Mouse (Mus musculus): ENCODE measurements around the gene Ttll7.

The Ttll7 gene

GRCm38 (mm10) chr3:146851966-146852891 is at the start of gene Ttll7:
Ttll7 (plus strand) TSS chr3:146852367.
- peak; percentile 81 to 86 for DNase-seq

- no peak for DNase-seq
These were observed 39.9 kb upstream of the Ttll7 start for GRCm38 (mm10) chr3:146812041-146812878.

GRCm38 (mm10) chr3:146812901-146813393 is 39.2 kb upstream of the Ttll7 start, which contains the start of gene Prkacb:
Prkacb (minus strand) TSS chr3:146812990.
- DNase-seq = peak; percentile 89 to 96

GRCm38 (mm10) chr3:146813624-146814023 is 38.5 kb upstream of the Ttll7 start:
- DNase-seq = no peak

GRCm38 (mm10) chr3:146820718-146821117 is 31.4 kb upstream of the Ttll7 start:
- no peak for DNase-seq

- no peak for DNase-seq
These were observed 9.4 kb upstream of the Ttll7 start for GRCm38 (mm10) chr3:146842766-146843165.

GRCm38 (mm10) chr3:146843470-146843869 is 8.7 kb upstream of the Ttll7 start:
- no peak for DNase-seq

- no peak for DNase-seq
These were observed 5.9 kb upstream of the Ttll7 start for GRCm38 (mm10) chr3:146846237-146846636.

- DNase-seq = no peak
These were observed 4.1 kb upstream of the Ttll7 start for GRCm38 (mm10) chr3:146848112-146848511.

- no peak for DNase-seq
These were observed 2.8 kb upstream of the Ttll7 start for GRCm38 (mm10) chr3:146849360-146849759.

GRCm38 (mm10) chr3:146854473-146855087 is 2.4 kb downstream of the Ttll7 start:
- no peak for DNase-seq

- no peak for DNase-seq
These were observed 5.2 kb downstream of the Ttll7 start for GRCm38 (mm10) chr3:146857373-146857772.

- no peak for DNase-seq
These were observed 8.1 kb downstream of the Ttll7 start for GRCm38 (mm10) chr3:146860308-146860707.

- DNase-seq = no peak
These were observed 14.4 kb downstream of the Ttll7 start for GRCm38 (mm10) chr3:146866563-146866962.

- no peak for DNase-seq
These were observed 19.8 kb downstream of the Ttll7 start for GRCm38 (mm10) chr3:146871954-146872353.

- peak in 1 of 2 experiments; percentile 9 for DNase-seq
These were observed 23.8 kb downstream of the Ttll7 start for GRCm38 (mm10) chr3:146875929-146876328.

- DNase-seq = no peak
These were observed 41.8 kb downstream of the Ttll7 start for GRCm38 (mm10) chr3:146893931-146894330.

- no peak for DNase-seq
These were observed 44.4 kb downstream of the Ttll7 start for GRCm38 (mm10) chr3:146896581-146896980.

GRCm38 (mm10) chr3:146900094-146900493 is 47.9 kb downstream of the Ttll7 start:
- DNase-seq = no peak

- no peak for DNase-seq
These were observed 49.6 kb downstream of the Ttll7 start for GRCm38 (mm10) chr3:146901729-146902128.

- DNase-seq = no peak
These were observed 53.4 kb downstream of the Ttll7 start for GRCm38 (mm10) chr3:146905606-146906005.

GRCm38 (mm10) chr3:146908922-146909321 is 56.8 kb downstream of the Ttll7 start:
- no peak for DNase-seq

GRCm38 (mm10) chr3:146913107-146913506 is 60.9 kb downstream of the Ttll7 start:
- DNase-seq = no peak

Measured in cerebellum, adult 18-20 months (tissue).